Mouse (Mus musculus) neural tube, embryonic 15.5 days (tissue): ENCODE data around the gene Fcgrt. TPM values are rescaled to one million over a fixed set of nuclear protein-coding genes. Genes with fewer than 3 reads are reported as not detected.
"Not testable (repeated sequence)": the region's sequence is repeated elsewhere in the genome, so short reads cannot be mapped to it uniquely, and the experiment has no call there.

Experiments
- ATAC-seq: fragments of 200-750 bp; cut with Nextera tagmentation; 2 replicates; pipeline ENCODE4 v1.8.0; 2017; ENCODE audit warnings: mild to moderate bottlenecking, moderate TSS enrichment, moderate library complexity; ENCODE audit not compliant: low FRiP score
- H3K27ac ChIP-seq: fragments of 300-500 bp; sonication (generic); replicated peaks from 2 replicates; pipeline ENCODE4 v1.5.1; 2015; ENCODE audit warnings: mild to moderate bottlenecking, inconsistent platforms
- H3K27me3 ChIP-seq: fragments of 300-500 bp; sonication (generic); replicated peaks from 2 replicates; pipeline ENCODE4 v1.6.1; 2015; ENCODE audit warnings: inconsistent platforms
- H3K36me3 ChIP-seq: fragments of 300-500 bp; sonication (generic); 2 replicates; pipeline ENCODE4 v1.6.1; 2015; ENCODE audit warnings: inconsistent platforms
- H3K4me1 ChIP-seq: fragments of 300-500 bp; sonication (generic); 2 replicates; pipeline ENCODE4 v1.6.1; 2015; ENCODE audit warnings: inconsistent platforms
- H3K4me2 ChIP-seq: fragments of 300-500 bp; sonication (generic); 2 replicates; pipeline ENCODE4 v1.6.1; 2015; ENCODE audit warnings: inconsistent platforms, mild to moderate bottlenecking, moderate library complexity
- H3K4me3 ChIP-seq: fragments of 300-500 bp; sonication (generic); replicated peaks from 2 replicates; pipeline ENCODE4 v1.5.1; 2015; ENCODE audit warnings: mild to moderate bottlenecking, inconsistent platforms
- H3K9ac ChIP-seq: fragments of 300-500 bp; sonication (generic); replicated peaks from 2 replicates; pipeline ENCODE4 v1.6.1; 2015; ENCODE audit warnings: mild to moderate bottlenecking, inconsistent platforms
- H3K9me3 ChIP-seq: fragments of 300-500 bp; sonication (generic); replicated peaks from 2 replicates; pipeline ENCODE4 v1.6.1; 2016; ENCODE audit warnings: inconsistent platforms
- WGBS: fragments of 180-500 bp; shearing (Covaris S2); methylation state at CpG from one replicate; pipeline ENCODE4 v1.1.7; 2015; ENCODE audit warnings: mixed read lengths; 5-methylcytosine and 5-hydroxymethylcytosine counted together
- polyA plus RNA-seq: library from polyadenylated mRNA; unstranded; fragments of >200 nt; fragmentation: Nextera tagmentation; extraction: Ambion mirVana; gene quantifications from 2 replicates; pipeline ENCODE4 v1.2.1, GENCODE M21; 2015

The Fcgrt gene
- polyA plus RNA-seq, 1 experiment from 2014 or later, result 33.8 TPM

GRCm38 (mm10) chr7:45121966-45122365 lies 18.3 kb upstream of the Fcgrt start:
- peak overlapping the region; percentile 15; the same call in 1 of the 2 replicates for H3K4me2 ChIP-seq
- H3K36me3 ChIP-seq, result peaks cover 68% of the 10 kb centered on the region

GRCm38 (mm10) chr7:45121404-45121803 lies 17.8 kb upstream of the Fcgrt start:
- Histone ChIP-seq H3K27me3 (no peaks in the 10 kb centered on the region), H3K36me3 (peaks cover 63% of the 10 kb centered on the region), H3K27ac (no peak overlapping the region), H3K9ac (no peak overlapping the region), H3K4me1 (peaks cover 39% of the 10 kb centered on the region), H3K4me3 (no peak overlapping the region), H3K9me3 (no peaks in the 10 kb centered on the region), H3K4me2 (peak overlapping the region; percentile 15; the same call in 1 of the 2 replicates)
- WGBS, result 72% methylated on average over 8 of the region's 8 CpGs
- no peak for ATAC-seq

More at GRCm38 (mm10) chr7:45121966-45122365, 18.3 kb upstream of the Fcgrt start:
- Histone ChIP-seq H3K4me3 (no peak overlapping the region), H3K27me3 (no peaks in the 10 kb centered on the region), H3K9ac (no peak overlapping the region; the same call in 1 of the 2 replicates), H3K4me1 (peaks cover 45% of the 10 kb centered on the region), H3K9me3 (no peaks in the 10 kb centered on the region), H3K27ac (no peak overlapping the region)
- no peak for ATAC-seq

- Histone ChIP-seq H3K4me3 (no peak overlapping the region), H3K4me1 (peaks cover 25% of the 10 kb centered on the region), H3K4me2 (no peak overlapping the region), H3K36me3 (peaks cover 49% of the 10 kb centered on the region), H3K27me3 (no peaks in the 10 kb centered on the region), H3K9ac (0 out of 2 replicates have a peak overlapping the region, but pooled peaks have one; percentile 5), H3K9me3 (no peaks in the 10 kb centered on the region), H3K27ac (no peak overlapping the region)
- WGBS, result 77% methylated on average over 5 of the region's 5 CpGs
- ATAC-seq, result no peak
These were observed 16.4 kb upstream of the Fcgrt start for GRCm38 (mm10) chr7:45119780-45120709.

- 89% methylated on average over 6 of the region's 6 CpGs for WGBS
- H3K4me1 ChIP-seq, result peaks cover 19% of the 10 kb centered on the region
- no peak overlapping the region for H3K27ac ChIP-seq
- no peak for ATAC-seq
- no peaks in the 10 kb centered on the region for H3K9me3 ChIP-seq
- peaks cover 48% of the 10 kb centered on the region for H3K36me3 ChIP-seq
- H3K4me2 ChIP-seq, result no peak overlapping the region
- H3K9ac ChIP-seq, result no peak overlapping the region
- H3K27me3 ChIP-seq, result no peaks in the 10 kb centered on the region
- H3K4me3 ChIP-seq, result no peak overlapping the region
These were observed 14.7 kb upstream of the Fcgrt start for GRCm38 (mm10) chr7:45118336-45118735.

- Histone ChIP-seq H3K9me3 (no peaks in the 10 kb centered on the region), H3K4me3 (no peak overlapping the region), H3K4me2 (no peak overlapping the region), H3K36me3 (peaks cover 42% of the 10 kb centered on the region), H3K27me3 (no peaks in the 10 kb centered on the region), H3K4me1 (peaks cover 11% of the 10 kb centered on the region), H3K9ac (no peak overlapping the region), H3K27ac (no peak overlapping the region)
- WGBS, result 84% methylated on average over 8 of the region's 8 CpGs
- ATAC-seq, result no peak
These were observed 13.9 kb upstream of the Fcgrt start for GRCm38 (mm10) chr7:45117566-45117965.

GRCm38 (mm10) chr7:45113476-45113875 lies 9.8 kb upstream of the Fcgrt start:
- no peak overlapping the region for H3K4me3 ChIP-seq
- 0 out of 2 replicates have a peak, but pooled peaks cover 4% of the 10 kb centered on the region for H3K36me3 ChIP-seq
- H3K4me2 ChIP-seq, result no peak overlapping the region
- no peaks in the 10 kb centered on the region for H3K9me3 ChIP-seq
- no peaks in the 10 kb centered on the region for H3K4me1 ChIP-seq
- no peak for ATAC-seq
- no peaks in the 10 kb centered on the region for H3K27me3 ChIP-seq
- no peak overlapping the region for H3K9ac ChIP-seq
- no peak overlapping the region for H3K27ac ChIP-seq
- 83% methylated on average over 2 of the region's 2 CpGs for WGBS

- 71% methylated on average over 3 of the region's 3 CpGs for WGBS
- no peak overlapping the region for H3K4me2 ChIP-seq
- H3K27ac ChIP-seq, result no peak overlapping the region
- no peak overlapping the region for H3K9ac ChIP-seq
- no peak for ATAC-seq
- H3K36me3 ChIP-seq, result no peaks in the 10 kb centered on the region
- H3K4me3 ChIP-seq, result no peak overlapping the region
- no peaks in the 10 kb centered on the region for H3K9me3 ChIP-seq
- H3K4me1 ChIP-seq, result no peaks in the 10 kb centered on the region
- no peaks in the 10 kb centered on the region for H3K27me3 ChIP-seq
These were observed 8.9 kb upstream of the Fcgrt start for GRCm38 (mm10) chr7:45112529-45112928.

GRCm38 (mm10) chr7:45111940-45112339 lies 8.3 kb upstream of the Fcgrt start:
- Histone ChIP-seq H3K4me1 (no peaks in the 10 kb centered on the region), H3K4me2 (no peak overlapping the region), H3K4me3 (no peak overlapping the region), H3K36me3 (no peaks in the 10 kb centered on the region), H3K27me3 (no peaks in the 10 kb centered on the region), H3K9me3 (no peaks in the 10 kb centered on the region), H3K9ac (no peak overlapping the region), H3K27ac (no peak overlapping the region)
- 72% methylated on average over 2 of the region's 2 CpGs for WGBS
- no peak for ATAC-seq

GRCm38 (mm10) chr7:45110089-45110488 lies 6.4 kb upstream of the Fcgrt start:
- H3K9me3 ChIP-seq, H3K4me3 ChIP-seq, H3K4me1 ChIP-seq, H3K9ac ChIP-seq, H3K36me3 ChIP-seq, H3K27ac ChIP-seq, H3K27me3 ChIP-seq, ATAC-seq, H3K4me2 ChIP-seq: not testable (repeated sequence)
- WGBS, result 88% methylated on average over 4 of the region's 4 CpGs

GRCm38 (mm10) chr7:45107052-45107645 lies 3.5 kb upstream of the Fcgrt start:
- Histone ChIP-seq H3K27me3 (no peaks in the 10 kb centered on the region), H3K36me3 (no peaks in the 10 kb centered on the region), H3K9ac (no peak overlapping the region), H3K4me2 (no peak overlapping the region), H3K27ac (no peak overlapping the region), H3K4me1 (no peaks in the 10 kb centered on the region), H3K9me3 (no peaks in the 10 kb centered on the region), H3K4me3 (no peak overlapping the region)
- 59% methylated on average over 5 of the region's 5 CpGs for WGBS
- no peak for ATAC-seq

- 11% methylated on average over 6 of the region's 6 CpGs for WGBS
- no peak overlapping the region for H3K4me3 ChIP-seq
- H3K27ac ChIP-seq, result no peak overlapping the region
- H3K27me3 ChIP-seq, result no peaks in the 10 kb centered on the region
- H3K4me1 ChIP-seq, result no peaks in the 10 kb centered on the region
- ATAC-seq, result no peak
- no peak overlapping the region for H3K4me2 ChIP-seq
- H3K9ac ChIP-seq, result no peak overlapping the region
- no peaks in the 10 kb centered on the region for H3K9me3 ChIP-seq
- H3K36me3 ChIP-seq, result no peaks in the 10 kb centered on the region
These were observed 2.8 kb upstream of the Fcgrt start for GRCm38 (mm10) chr7:45106441-45106840.

GRCm38 (mm10) chr7:45105491-45105890 lies 1.8 kb upstream of the Fcgrt start:
- no peak overlapping the region for H3K27ac ChIP-seq
- 80% methylated on average over 8 of the region's 8 CpGs for WGBS
- no peaks in the 10 kb centered on the region for H3K4me1 ChIP-seq
- no peaks in the 10 kb centered on the region for H3K9me3 ChIP-seq
- H3K4me3 ChIP-seq, result no peak overlapping the region
- no peak for ATAC-seq
- H3K4me2 ChIP-seq, result no peak overlapping the region
- H3K9ac ChIP-seq, result no peak overlapping the region
- no peaks in the 10 kb centered on the region for H3K36me3 ChIP-seq
- H3K27me3 ChIP-seq, result no peaks in the 10 kb centered on the region
